Mouse (Mus musculus): Measurements from ENCODE around the gene Cd63.

DNA sequence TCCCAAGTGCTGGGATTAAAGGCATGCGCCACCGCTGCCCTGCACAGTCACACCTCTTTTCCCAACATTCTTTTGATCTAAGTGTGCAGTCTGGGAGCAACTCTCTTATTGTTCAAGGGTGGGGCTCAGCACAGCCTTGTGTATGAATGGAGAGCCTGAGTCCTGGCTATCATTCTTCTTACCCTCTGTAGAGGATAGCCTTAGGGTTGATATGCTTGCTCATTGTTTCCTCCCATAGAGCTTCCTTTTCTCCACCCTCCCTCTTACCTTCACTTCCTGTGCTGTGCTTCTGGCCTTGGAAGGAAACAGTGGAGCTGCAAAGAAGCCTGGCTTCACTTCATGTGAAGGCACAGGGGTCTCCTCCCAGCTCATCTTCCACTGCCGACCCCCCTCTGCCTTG, at the start of gene Cd63:
- TF ChIP-seq CTCF (IDR thresholded peaks at IDR 0.05; ENCODE audit: extremely low read depth, insufficient read depth, insufficient read length, insufficient replicate concordance) (no peak), POLR2A (IDR thresholded peaks at IDR 0.05; ENCODE audit: low read depth, low read length) (no peak)
